Mouse (Mus musculus) T-helper 17 cell (primary cell): ENCODE results near the gene Dnajc27.

Experiments
- in situ Hi-C, 2 experiments: fragments of 300-600 bp; cut with MboI, MseI; formaldehyde crosslinking; loops; 1 replicate in 1 of 2; 2 replicates in 1 of 2; pipeline ENCODE4 v1.15.1; 2025; ENCODE audit warnings: high pct_unique_total_duplicates in 2 of 2

Dnajc27 gene

DNA sequence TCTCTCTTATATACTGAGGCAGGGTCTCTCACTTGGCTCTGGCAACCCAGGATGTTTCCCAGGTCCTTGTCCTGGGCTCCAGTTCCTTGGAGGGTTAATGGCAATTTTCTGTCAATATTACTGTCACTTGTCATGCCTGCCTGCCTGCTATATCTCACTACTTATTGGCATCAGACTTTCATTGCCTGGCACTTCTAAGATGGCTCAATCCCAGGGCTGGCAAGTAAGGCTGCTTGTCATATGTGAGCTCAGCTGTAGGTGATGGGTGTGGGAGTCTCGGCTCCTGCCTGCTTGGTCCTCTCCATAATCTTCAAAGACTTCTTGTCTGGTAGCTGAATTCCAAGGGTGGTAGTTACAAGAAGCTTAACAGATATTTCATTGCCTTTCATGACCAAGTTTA, 4.3 kb upstream of the Dnajc27 start:
- in situ Hi-C loops, result loop anchor here (5.0 kb wide), 2 partner anchors 96 to 151 kb away; no protein-coding TSS in a partner anchor

DNA sequence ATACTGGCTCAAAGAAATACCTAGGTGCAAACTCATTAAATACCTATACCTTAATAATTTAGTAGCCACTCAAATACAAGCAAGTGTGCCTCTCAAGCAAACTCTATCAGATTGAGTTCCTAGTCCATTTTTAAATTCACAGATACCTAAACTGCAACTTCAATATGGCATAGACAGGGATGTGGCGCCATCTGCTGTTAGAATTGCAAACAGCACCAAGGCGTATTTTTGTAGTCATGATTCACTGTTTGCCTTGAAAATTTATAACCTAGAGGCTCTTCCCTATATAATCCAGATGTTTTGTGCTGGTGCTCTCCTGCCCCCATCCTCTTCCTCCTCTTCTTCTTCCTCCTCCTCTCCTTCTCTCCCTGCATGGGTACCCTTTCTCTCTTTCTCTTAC, 2.1 kb upstream of the Dnajc27 start:
- in situ Hi-C loops, result loop anchor here in 1 of 2 experiments (5.0 kb wide), 1 partner anchor 98 kb away; no protein-coding TSS in a partner anchor

DNA sequence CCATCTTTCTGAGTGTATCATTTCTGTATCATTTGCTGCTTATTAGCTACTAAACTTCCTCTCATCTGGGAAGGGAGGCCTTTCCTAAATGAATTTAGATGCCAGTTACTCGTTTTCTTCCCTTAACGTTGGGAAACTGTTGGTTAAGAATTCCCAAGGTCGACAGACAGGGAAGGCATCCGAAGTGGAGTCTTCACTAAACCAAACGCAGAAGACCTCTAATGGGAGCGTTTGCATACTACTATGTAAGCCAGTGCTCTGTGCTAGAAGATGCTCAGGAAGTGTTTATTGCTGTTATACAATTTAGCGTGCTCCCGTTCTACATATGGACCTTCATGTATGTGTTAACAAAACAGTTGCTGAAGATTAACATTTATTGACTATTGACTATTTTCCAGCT, 1.1 kb downstream of the Dnajc27 start:
- in situ Hi-C loops, result loop anchor here in 1 of 2 experiments (5.0 kb wide), 1 partner anchor 101 kb away; no protein-coding TSS in a partner anchor

DNA sequence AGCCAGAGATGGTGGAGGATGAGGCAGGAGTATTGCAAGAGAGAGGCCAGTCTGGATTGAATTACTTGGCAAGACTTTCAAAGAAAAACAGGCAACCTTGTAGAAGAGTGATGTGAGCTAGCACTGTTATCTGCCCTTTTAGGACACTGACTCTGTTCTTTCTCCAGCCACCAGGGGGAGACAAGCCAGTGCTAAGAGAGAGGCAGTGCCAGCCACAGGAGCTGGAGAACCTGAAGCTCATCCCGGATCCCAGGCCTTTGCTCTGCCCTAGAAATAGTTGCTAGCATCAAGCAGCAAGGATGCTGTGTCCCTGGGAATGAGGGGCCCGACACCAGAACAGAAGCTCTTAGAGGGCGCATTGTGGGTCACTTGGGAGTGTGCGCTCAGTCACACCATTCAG, 25.0 kb downstream of the Dnajc27 start:
- in situ Hi-C loops, result loop anchor here in 1 of 2 experiments (25.0 kb wide), 1 partner anchor 430 kb away; no protein-coding TSS in a partner anchor

DNA sequence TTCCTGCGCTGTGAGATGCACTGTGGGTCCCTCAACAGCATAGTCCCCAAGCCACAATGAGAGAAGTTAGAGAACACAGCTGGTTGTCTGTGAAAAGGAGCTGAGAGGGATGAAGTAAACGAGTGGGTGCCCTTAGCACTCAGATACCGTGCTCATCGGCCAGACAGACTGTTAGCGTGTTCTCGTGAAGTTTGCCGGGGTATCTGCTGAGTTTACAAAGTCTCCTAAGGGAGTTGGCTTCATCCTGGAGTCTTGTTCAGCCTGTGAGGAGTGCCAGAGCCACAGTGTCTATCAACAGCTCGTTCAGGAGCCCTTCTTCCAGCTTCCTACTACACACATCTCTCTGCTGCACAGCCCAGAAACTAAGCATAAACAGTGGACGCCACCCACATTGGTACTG, 33.7 kb downstream of the Dnajc27 start:
- in situ Hi-C loops, result loop anchor here in 1 of 2 experiments (25.0 kb wide), 1 partner anchor 421 kb away; no protein-coding TSS in a partner anchor

DNA sequence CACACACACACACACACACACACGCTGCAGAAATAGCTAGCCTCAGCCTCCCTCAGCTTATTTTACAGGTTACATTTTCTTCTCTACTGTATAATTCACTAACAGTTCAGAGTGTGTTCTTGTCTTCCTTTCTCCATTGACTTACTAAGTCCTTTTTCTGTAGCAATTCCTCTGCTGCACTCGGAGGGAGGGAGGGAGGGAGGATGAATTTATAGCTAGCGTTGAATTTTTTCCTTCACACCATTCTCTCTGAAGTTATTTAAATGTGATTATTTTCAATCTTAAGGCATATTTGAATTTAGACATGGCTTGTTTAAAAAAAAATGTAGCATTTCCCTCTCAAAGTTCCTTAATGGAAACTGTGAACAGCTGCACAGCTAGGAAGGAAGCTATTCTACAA, 34.8 kb downstream of the Dnajc27 start:
- in situ Hi-C loops, result loop anchor here in 1 of 2 experiments (25.0 kb wide), 1 partner anchor 420 kb away; no protein-coding TSS in a partner anchor

DNA sequence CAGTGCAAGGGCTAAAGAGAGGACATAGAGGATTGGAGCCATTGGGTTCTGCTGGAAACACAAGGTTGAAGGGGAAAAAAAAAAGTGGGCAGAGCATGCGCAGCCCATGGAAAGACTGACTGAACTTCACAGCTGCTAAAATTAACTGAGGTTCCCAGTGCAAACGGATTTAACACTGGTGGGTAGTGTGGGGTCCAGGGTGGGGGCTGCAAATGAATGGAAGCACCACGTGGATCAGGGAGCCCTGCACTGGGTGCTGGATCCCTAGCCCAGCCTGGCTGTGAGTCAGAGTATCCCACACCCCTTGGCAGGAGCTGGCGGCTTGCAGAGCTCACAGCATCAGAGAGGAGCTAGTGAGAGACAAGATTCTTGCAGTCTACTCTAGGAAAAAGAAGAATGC, 35.2 kb downstream of the Dnajc27 start:
- in situ Hi-C loops, result loop anchor here in 1 of 2 experiments (25.0 kb wide), 1 partner anchor 420 kb away; no protein-coding TSS in a partner anchor

DNA sequence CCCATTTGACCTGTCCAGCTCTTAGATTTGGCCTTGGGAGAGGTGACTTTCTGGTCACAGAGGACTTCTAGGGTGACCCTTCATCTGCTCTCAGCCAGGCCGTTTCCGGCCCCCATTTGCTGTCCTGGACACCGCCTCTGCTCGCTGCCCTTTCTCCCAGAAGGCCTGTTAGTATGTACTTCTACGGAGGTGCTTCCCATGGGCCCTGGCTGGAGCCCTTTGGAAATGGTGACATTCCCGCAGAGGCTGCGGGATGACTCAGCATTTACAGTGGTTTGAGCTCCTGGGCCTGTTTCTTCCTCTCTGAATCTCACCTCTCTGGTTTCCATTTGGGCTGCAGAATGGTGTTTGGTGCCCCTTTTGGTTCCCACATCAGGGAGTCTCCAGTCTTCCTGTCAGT, 45.0 kb downstream of the Dnajc27 start:
- in situ Hi-C loops, result no loop called here

DNA sequence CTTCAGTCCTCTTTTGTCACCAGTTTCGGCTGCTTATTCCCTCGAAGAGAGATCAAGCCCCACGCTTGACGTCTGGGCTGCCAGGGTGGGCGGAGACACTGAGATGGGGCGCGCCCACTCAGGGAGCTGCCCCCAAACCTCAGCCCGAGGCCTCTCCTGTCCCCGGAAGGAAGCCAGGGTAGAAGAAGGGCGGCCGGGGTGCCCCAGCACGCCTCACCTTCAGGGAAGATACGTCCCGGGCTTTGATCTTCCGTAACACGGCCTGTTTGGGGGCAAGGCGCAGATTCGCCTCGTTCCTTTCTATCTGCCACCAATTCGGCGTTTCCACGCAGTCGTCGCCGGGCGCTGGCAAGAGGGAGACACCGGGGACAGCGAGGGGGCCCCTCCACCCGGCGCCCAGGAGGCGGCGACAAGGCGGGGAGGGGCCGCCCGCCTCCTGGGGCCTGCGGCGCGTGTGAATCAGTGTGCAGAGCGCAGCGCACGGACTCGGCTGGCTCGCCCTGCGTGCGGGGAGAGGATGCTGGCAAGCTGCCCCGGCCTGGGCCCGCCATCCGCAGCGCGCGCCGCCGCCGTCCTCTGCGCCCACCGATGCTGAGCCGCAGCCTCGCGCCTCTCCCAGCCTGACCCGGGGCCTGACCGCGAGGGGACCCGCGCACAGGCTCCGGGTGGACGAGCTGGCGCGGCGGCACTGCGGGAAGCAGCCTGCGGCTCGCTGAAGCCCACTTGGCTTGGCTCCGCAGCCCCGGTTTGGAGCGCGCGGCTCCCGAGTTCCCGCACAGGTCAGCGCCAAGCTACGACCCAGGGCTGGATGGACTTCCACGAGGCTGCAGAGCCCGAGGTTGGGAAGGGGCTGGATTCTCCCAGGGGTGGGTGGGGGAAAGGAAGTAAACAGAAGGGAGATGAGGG, 50.8 kb downstream of the Dnajc27 start, which contains the start of gene Adcy3:
Gene Adcy3, plus strand, starts transcription at position 163 of the 906 bp plus-strand sequence.
- in situ Hi-C loops, result no loop called here

DNA sequence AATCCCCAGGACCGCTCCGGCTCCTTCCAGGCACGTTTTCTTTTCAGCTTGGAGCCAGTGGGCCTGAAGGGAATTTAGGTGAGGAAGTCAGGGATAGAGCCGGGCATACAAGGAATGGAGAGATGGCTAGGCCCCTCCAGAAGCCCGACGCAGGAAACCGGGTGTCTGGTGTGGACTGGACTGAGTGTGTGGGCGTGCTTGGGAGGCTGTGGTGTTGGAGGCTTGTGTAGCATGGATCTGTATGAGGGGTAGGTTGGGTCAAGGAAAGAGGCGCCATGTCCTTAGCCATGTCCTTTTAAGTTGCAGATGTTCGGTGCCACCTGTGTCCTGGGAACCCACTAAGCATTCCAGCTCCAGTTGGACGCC, 51.4 kb downstream of the Dnajc27 start:
- in situ Hi-C loops, result no loop called here

DNA sequence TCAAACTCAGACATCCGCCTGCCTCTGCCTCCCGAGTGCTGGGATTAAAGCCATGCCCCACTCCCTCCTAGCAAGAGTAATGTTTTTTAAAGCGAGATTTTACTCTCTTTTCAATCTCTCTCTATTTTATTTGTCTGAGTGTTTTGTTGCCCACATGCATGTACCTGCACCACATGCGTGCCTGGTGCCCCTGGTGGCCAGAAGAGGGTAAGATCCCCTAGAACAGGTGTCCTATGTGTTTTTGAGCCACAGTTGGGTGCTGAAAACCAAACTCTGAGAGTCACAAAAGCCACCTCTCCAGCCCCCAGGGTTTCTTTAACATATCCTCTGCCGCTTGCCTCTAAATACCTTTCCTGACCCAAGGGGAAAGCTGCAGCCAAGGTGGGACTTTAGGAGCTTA, 60.8 kb downstream of the Dnajc27 start:
- in situ Hi-C loops, result loop anchor here in 1 of 2 experiments (5.0 kb wide), 1 partner anchor 106 kb away; the partner anchor contains the start of gene Efr3b

DNA sequence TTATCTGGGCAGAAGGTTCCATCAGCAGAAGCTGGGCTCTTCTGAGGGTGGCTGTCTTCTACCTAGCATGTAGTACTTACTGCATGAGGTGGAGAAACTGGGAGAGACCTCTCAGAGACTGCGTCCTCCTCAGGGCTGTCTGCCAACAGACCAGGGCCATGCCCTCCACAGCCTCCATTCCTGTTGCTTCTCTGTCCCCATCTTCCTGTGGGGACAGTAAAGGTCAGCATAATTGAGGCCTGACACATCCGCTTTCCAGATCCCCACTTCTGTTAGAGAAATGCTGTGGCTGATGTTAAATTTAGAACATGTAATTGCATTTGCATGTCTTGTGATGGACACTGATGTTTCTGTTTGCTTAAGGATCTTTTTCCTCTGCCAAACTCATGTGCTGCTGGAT, 68.6 kb downstream of the Dnajc27 start:
- in situ Hi-C loops, result no loop called here

DNA sequence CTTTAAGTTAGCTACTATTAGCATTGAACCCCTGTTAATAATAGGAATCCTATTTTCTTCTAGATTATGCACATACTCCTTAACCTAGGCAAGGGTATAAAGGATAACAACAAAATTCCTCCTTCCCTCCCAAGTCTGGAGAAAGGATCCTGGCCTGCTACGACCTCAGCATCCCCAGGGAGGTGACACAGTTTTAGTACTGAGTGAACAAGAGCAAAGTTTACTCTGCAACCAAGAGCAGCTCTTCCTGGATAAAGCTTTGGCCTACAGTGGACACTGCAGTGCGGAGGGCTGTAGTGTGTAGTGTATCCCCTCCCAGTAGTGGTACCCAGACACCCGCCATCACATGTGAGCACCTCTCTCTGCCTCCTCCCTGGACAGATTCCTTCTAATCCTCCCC, 69.6 kb downstream of the Dnajc27 start:
- in situ Hi-C loops, result no loop called here

DNA sequence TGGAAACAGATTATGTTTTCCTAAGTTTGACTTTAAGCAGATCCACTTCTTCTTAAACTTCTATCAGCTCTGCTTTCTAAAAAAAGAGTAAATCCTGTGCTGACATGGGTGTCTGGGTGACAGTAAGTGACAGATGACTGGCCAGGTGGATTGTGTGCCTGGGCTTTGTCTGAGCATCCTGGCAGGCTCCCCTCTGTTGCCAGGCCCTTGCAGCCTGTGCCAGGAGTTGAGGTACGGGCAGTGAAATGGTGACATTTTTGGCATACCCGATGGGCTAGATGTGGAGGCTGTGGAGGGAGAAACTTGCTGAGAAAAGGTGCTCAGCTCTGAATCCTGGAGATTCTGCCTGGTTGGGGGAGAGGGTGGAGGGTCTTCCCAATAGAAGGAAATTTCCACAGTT, 75.1 kb downstream of the Dnajc27 start:
- in situ Hi-C loops, result no loop called here

DNA sequence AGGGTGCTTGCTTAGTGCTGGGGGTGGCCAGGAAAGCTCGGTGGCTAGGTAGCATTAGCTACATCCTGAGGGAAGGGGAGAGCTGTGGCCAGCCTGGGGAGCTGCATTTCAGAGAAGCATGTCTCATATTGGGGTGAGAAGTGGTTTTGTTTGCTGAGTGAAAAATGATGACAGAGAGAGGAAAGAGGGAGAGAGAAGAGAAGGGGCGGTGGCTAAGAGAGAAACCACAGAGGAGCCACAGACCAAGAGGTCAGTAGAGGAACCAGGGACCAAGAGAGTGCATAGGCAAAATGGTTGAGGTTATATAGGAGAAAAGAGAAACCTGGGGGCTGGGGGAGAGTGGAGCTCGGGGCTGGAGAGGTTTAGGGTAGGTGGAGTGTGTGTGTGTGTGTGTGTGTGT, 75.8 kb downstream of the Dnajc27 start:
- in situ Hi-C loops, result no loop called here

DNA sequence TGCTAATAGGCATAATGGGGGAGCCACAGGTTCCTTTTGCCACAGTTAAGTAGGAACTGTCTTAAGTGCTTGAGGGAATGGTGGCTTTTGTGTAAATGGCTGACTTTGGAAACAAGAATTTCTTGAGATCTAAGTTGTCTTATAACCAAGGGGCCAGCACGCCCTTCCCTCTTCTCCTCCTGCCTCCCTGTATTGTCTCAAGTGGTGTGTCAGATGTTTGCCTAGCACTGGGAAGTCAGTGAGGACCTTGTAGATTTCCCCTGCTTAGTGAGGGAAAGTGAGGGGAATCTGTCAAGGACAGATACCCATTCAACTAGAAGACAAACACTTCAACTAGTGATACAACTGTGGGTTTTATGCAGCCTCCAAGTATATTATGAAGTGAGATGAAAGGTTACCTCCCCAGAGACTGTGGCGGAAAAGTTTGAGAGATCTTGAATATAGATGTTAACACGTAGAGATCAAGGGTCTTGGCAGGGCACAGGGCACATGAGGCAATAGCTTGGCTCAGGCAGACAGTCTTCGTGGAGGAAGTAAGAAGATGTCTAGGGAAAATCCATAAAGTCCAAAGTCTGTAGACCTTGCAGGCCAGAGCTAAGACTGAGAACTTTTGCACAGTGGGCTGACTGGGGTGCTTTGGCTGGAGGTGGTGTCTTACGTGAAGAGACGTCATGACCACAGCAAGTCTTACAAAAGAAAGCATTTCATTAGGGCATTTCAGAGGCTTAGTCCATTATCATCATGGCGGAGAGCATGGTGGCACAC, 76.7 kb downstream of the Dnajc27 start:
- in situ Hi-C loops, result no loop called here
